Mouse (Mus musculus) c-Kit-positive CD71-negative TER-119-negative erythroid progenitor cells, embryonic 14.5 days (primary cell): ENCODE results near the gene Tyr.
"Not testable (repeated sequence)": the region's sequence is repeated elsewhere in the genome, so short reads cannot be mapped to it uniquely, and the experiment has no call there.

Experiments used
- DNase-seq: peaks from one replicate; pipeline ENCODE4 v3.0.0-alpha.2; 2013; ENCODE audit warnings: low read depth

The Tyr gene

GRCm38 (mm10) chr7:87493412-87493811 is at the start of gene Tyr:
Tyr (minus strand) TSS chr7:87493512.
- no peak for DNase-seq

GRCm38 (mm10) chr7:87539031-87539430 is 45.7 kb upstream of the Tyr start:
- DNase-seq, result no peak

DNA sequence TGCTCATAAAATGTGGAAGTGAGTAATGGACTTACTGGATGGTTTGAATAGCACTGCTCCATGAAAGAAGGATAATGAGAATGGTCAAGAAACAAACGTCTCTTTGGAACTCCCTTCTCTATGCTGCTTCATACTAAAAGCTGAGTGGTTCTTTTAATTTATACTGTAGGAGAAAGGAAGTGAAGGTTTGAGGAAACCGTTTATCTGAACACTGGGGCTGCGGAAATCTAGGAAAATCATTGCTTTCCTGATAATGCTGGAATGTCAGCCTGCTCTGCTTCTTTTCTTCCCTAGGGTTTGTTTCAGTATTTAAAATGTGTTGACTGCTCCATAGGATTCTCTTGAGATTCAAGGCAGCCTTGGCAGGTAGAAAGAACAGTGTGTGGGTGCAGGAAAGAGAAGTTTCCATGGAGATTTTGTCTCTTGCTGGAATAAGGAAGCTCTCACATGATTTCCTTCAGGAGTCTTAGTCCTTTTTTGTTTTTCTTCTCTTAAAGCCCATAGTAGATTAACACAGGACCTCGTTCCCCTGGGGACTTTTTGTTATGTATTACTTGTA is 891 bp upstream of the Tyr start:
- DNase-seq, result no peak

DNA sequence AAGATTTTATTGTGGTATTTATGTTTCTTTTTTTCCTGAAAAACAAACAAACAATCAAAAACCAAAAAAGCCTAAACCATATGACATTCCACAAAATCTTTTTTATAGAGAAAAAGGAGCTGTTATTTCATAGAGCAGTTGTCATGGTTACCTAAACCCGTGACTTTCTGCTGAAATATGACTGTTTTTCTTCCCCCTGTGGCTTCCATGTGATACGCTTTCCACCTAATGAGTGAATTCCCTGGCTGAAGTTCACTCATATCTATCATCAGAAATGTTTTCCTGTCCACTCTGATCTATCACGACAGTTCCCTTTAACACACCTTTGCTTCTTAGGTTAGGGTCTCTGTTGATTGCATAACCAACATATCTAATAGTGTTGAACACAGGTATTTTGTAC is 5.3 kb downstream of the Tyr start:
- DNase-seq, result no peak

GRCm38 (mm10) chr7:87413271-87413670 is 80.0 kb downstream of the Tyr start:
- DNase-seq, result no peak

DNA sequence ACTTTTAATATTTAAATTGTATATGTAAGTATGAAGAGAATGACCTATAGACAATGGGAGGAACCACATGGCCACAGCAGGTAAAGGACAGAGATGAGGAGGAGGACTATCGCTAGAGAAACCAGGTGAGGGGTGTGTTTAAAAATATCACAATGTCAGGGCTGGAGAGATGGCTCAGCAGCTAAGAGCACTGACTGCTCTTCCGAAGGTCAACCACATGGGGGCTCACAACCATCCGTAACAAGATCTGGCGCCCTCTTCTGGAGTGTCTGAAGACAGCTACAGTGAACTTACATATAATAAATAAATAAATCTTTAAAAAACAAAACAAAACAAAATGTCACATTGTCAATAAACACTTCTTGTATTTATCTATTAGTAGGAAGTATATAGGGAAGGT is 81.9 kb downstream of the Tyr start:
- not testable (repeated sequence) for DNase-seq

DNA sequence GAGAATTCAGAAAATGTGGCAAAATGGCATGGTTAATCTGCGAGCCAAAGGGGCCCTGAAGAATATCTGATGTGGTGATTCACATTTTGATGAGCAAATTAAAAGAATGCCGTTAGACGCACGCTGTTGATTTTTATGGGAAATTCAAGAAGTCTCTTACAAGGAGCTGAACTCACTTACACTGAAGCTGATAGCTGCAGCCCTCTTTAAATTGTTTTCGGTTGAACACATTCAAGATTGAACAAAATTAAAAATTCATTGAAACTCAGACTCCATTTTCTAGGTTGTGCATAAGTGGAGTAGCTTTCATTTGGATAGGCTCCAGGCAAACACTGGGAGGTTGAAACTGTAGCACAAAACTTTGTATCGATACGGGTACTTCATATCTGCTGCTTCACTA is 96.3 kb downstream of the Tyr start:
- no peak for DNase-seq

- no peak for DNase-seq
Measured at GRCm38 (mm10) chr7:87374935-87375334, 118.4 kb downstream of the Tyr start.
